In the genomic region with DNA sequence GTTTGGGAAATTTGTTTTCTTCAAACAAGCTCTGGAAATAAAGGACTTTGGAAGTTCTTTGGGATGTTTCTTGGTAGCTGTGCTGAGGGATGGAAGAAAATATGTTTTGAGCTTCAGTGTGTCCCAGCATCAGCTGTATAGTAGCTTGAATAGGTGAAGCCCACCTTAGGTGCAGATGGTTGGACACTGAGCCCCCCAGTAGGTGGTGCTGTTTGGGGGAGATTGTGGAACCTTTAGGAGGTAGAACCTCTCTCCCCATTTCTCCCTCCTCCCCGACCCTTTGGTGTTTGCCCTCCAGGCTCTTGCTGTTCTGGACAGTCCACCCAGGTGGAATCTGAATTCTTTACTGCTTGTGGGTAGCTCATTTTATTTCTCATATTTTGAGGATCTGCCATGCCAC, we compare ENCODE assay signal across 33 mouse cellular contexts. TPM values are rescaled to one million over a fixed set of nuclear protein-coding genes. Genes with fewer than 3 reads are reported as not detected.
DNase-seq lines count a peak whose midpoint lies in the region; ATAC-seq and TF ChIP-seq lines count a peak whose summit lies in the region.
"Had no signal": no experiment of that assay in that cellular context is flagged by ENCODE, and none has a peak within 500 bp of the region (broad histone marks: within the 10 kb centered on the region; RNA-seq: fewer than 3 reads in every experiment).

No protein-coding gene starts in this region.

- H3K9ac ChIP-seq in midbrain, embryonic 14.5 days (replicated peaks; ENCODE audit: low read length), result no peak overlapping the region
- H3K9ac ChIP-seq in midbrain, embryonic 13.5 days (replicated peaks), result no peak overlapping the region

- no peaks in the 10 kb centered on the region for H3K9me3 ChIP-seq in midbrain, embryonic 14.5 days (ENCODE audit: control insufficient read depth, low read length)
- H3K9me3 ChIP-seq in midbrain, embryonic 13.5 days, result no peaks in the 10 kb centered on the region
- H3K9me3 ChIP-seq in limb, embryonic 10.5 days (replicated peaks), result no peaks in the 10 kb centered on the region
- H3K9me3 ChIP-seq: forebrain, embryonic 10.5 days; hindbrain, embryonic 10.5 days had no signal

- peak; percentile 2; the same call in 1 of the 2 replicates for TF ChIP-seq CTCF in cerebellum, adult 2 months (IDR thresholded peaks at IDR 0.05; ENCODE audit: borderline replicate concordance, insufficient read depth, low read depth, low read length)
- TF ChIP-seq CTCF in layer of hippocampus, adult 2 months (conservative IDR thresholded peaks at IDR 0.05), result peak; percentile 59
- TF ChIP-seq CTCF in brain, embryonic 14.5 days (IDR thresholded peaks at IDR 0.05; ENCODE audit: borderline replicate concordance, extremely low read depth, insufficient read depth, insufficient read length), result peak; percentile 32; the same call in 1 of the 2 replicates

- H3K4me3 ChIP-seq in cerebellum, adult 2 months (replicated peaks; ENCODE audit: insufficient read depth, low read depth, low read length), result no peak overlapping the region
- no peak overlapping the region for H3K4me3 ChIP-seq in layer of hippocampus, adult 2 months
- H3K4me3 ChIP-seq in midbrain, embryonic 14.5 days (replicated peaks; ENCODE audit: low read depth, low read length), result no peak overlapping the region
- H3K4me3 ChIP-seq in midbrain, embryonic 13.5 days (replicated peaks), result no peak overlapping the region
- no peak overlapping the region for H3K4me3 ChIP-seq in limb, embryonic 10.5 days
- H3K4me3 ChIP-seq: forebrain, embryonic 10.5 days; hindbrain, embryonic 10.5 days had no signal

- no peaks in the 10 kb centered on the region for H3K4me1 ChIP-seq in cerebellum, adult 2 months (ENCODE audit: control insufficient read depth, insufficient read depth, low read length)
- H3K4me1 ChIP-seq in midbrain, embryonic 14.5 days (ENCODE audit: control insufficient read depth, insufficient read depth, low read length), result no peaks in the 10 kb centered on the region
- H3K4me1 ChIP-seq in midbrain, embryonic 13.5 days (replicated peaks), result no peaks in the 10 kb centered on the region
- H3K4me1 ChIP-seq in limb, embryonic 10.5 days, result no peaks in the 10 kb centered on the region
- H3K4me1 ChIP-seq: forebrain, embryonic 10.5 days; hindbrain, embryonic 10.5 days had no signal

- ATAC-seq in midbrain, embryonic 14.5 days (ENCODE audit: low FRiP score, low TSS enrichment), result no peak
- no peak for ATAC-seq in midbrain, embryonic 13.5 days
- ATAC-seq: activated CD4-positive, CD25-positive, alpha-beta regulatory T cell, adult 4 months; forebrain, embryonic 16.5 days; inflammation-experienced regulatory T-cells, adult 6 months had no signal

- DNase-seq in cerebellum, adult 2 months, result no peak
- DNase-seq in cerebellum, adult 9-10 months, result no peak
- no peak for DNase-seq in layer of hippocampus, adult 2 months (ENCODE audit: low spot score in 2 of 2)
- no peak for DNase-seq in layer of hippocampus, adult 11-12 months (ENCODE audit: low spot score)
- DNase-seq in midbrain, embryonic 14.5 days, result peak; percentile 17
- no peak for DNase-seq in brain, embryonic 14.5 days (ENCODE audit: low read depth)
- no peak for DNase-seq in limb, embryonic 10.5 days (ENCODE audit: low spot score)
- DNase-seq: adrenal gland, adult 8-10 months; cerebellum, adult 8-10 months; gastrocnemius, postnatal 10 days; kidney, adult 9 months; kidney, postnatal 14 days; layer of hippocampus, postnatal 36 days; lung, adult 18-20 months; lung, postnatal 4 days; right cerebral cortex, postnatal 14 days; spleen, adult 18-20 months had no signal

- whole genome bisulfite sequencing in cerebellum, adult 2 months, result 54% methylated on average over 1 of the region's 1 CpGs
- WGBS in midbrain, embryonic 14.5 days, result 43% methylated on average over 1 of the region's 1 CpGs
- WGBS in midbrain, embryonic 13.5 days, result 64% methylated on average over 1 of the region's 1 CpGs
- 27% methylated on average over 1 of the region's 1 CpGs for WGBS in limb, embryonic 10.5 days

- H3K27me3 ChIP-seq in cerebellum, adult 2 months (ENCODE audit: control insufficient read depth, insufficient read depth, low read length), result no peaks in the 10 kb centered on the region
- H3K27me3 ChIP-seq in midbrain, embryonic 14.5 days (ENCODE audit: control insufficient read depth, insufficient read depth, low read length), result no peaks in the 10 kb centered on the region
- H3K27me3 ChIP-seq in midbrain, embryonic 13.5 days, result 0 out of 2 replicates have a peak, but pooled peaks cover 4% of the 10 kb centered on the region
- H3K27me3 ChIP-seq in limb, embryonic 10.5 days (ENCODE audit: low read depth, poor library complexity, severe bottlenecking), result no peaks in the 10 kb centered on the region

- H3K4me2 ChIP-seq in midbrain, embryonic 14.5 days (ENCODE audit: low read length), result no peak overlapping the region
- H3K4me2 ChIP-seq in midbrain, embryonic 13.5 days (replicated peaks), result no peak overlapping the region
- H3K4me2 ChIP-seq: heart, embryonic 11.5 days had no signal

- no peak for TF ChIP-seq POLR2A in cerebellum, adult 2 months (IDR thresholded peaks at IDR 0.05; ENCODE audit: borderline replicate concordance, insufficient read depth, low read length)
- TF ChIP-seq POLR2A in brain, embryonic 14.5 days (IDR thresholded peaks at IDR 0.05; ENCODE audit: borderline replicate concordance, extremely low read depth, insufficient read depth, insufficient read length, poor library complexity, severe bottlenecking), result no peak

- H3K36me3 ChIP-seq in midbrain, embryonic 14.5 days (ENCODE audit: control insufficient read depth, insufficient read depth, low read length), result no peaks in the 10 kb centered on the region
- no peaks in the 10 kb centered on the region for H3K36me3 ChIP-seq in midbrain, embryonic 13.5 days
- H3K36me3 ChIP-seq in limb, embryonic 10.5 days, result no peaks in the 10 kb centered on the region
- H3K36me3 ChIP-seq: forebrain, embryonic 10.5 days; G1E; hindbrain, embryonic 10.5 days had no signal

- no peak overlapping the region for H3K27ac ChIP-seq in cerebellum, adult 2 months (ENCODE audit: insufficient read depth, low read length)
- no peak overlapping the region for H3K27ac ChIP-seq in layer of hippocampus, adult 2 months
- no peak overlapping the region for H3K27ac ChIP-seq in midbrain, embryonic 14.5 days (replicated peaks; ENCODE audit: low read depth, low read length)
- no peak overlapping the region for H3K27ac ChIP-seq in midbrain, embryonic 13.5 days
- H3K27ac ChIP-seq in limb, embryonic 10.5 days, result no peak overlapping the region
- H3K27ac ChIP-seq: forebrain, embryonic 10.5 days; hindbrain, embryonic 10.5 days had no signal

RNA-seq across cellular contexts. Expression of gene Nmur2, which starts 48.0 kb away (rescaled TPM):
- polyA plus RNA-seq in cerebellum, adult 2 months (2012; rRNA removed), result 0.11 and 0.19 TPM in 2 replicates
- total RNA-seq in layer of hippocampus, adult 2 months (2021), result not detected
- 0.26 TPM in 2 replicates for polyA plus RNA-seq in midbrain, embryonic 14.5 days (2014; fragmentation: Nextera tagmentation; extraction: Ambion mirVana)
- 0.04 TPM in 1 of 2 replicates, not detected in the other for polyA plus RNA-seq in midbrain, embryonic 13.5 days (2015; fragmentation: Nextera tagmentation; extraction: Ambion mirVana)
- 0.24 and 0.25 TPM in 2 replicates for polyA plus RNA-seq in brain, embryonic 14.5 days (2012; rRNA removed)
- 0.09 TPM in 1 of 2 replicates, not detected in the other for polyA plus RNA-seq in limb, embryonic 10.5 days (2016; fragmentation: Nextera tagmentation; extraction: Ambion mirVana)
- total RNA-seq: adrenal gland, adult 8-10 months; common myeloid progenitor, adult 5-6 weeks; gastrocnemius, postnatal 10 days; granulocyte monocyte progenitor cell, adult 5-6 weeks; heart, postnatal 10 days; layer of hippocampus, adult 8-10 months; layer of hippocampus, postnatal 36 days; liver, adult 2 months; monocyte, adult 5-6 weeks; neutrophil, adult 5-6 weeks had no signal
- polyA plus RNA-seq: activated CD4-positive, CD25-positive, alpha-beta regulatory T cell, adult 4 months; forebrain, embryonic 10.5 days; G1E; heart, embryonic 11.5 days; hindbrain, embryonic 10.5 days; inflammation-experienced regulatory T-cells, adult 6 months; limb, embryonic 11.5 days; liver, adult 2 months had no signal

Comparison
In these comparisons a context has a peak if more than half of its experiments do, and no peak if none do; other contexts are left out.
1. CTCF ChIP-seq: peak in every context shown above with its lines; median percentile 59 in layer of hippocampus, adult 2 months; 32 in brain, embryonic 14.5 days; 2 in cerebellum, adult 2 months.